Comparison of ENCODE assay signal across 18 mouse cellular contexts in genomic region chr14:60689768-60690167, GRCm38 (mm10).
"Had no signal": no experiment of that assay in that cellular context is flagged by ENCODE, and none has a peak within 500 bp of the region (broad histone marks: within the 10 kb centered on the region; RNA-seq: fewer than 3 reads in every experiment).

No protein-coding gene starts in this region.

- H3K9me3 ChIP-seq: kidney, embryonic 15.5 days; liver, embryonic 13.5 days; midbrain, embryonic 12.5 days; neural tube, embryonic 13.5 days; stomach, embryonic 15.5 days had no signal

- H3K27me3 ChIP-seq: kidney, embryonic 15.5 days; liver, embryonic 13.5 days; midbrain, embryonic 12.5 days; neural tube, embryonic 13.5 days; stomach, embryonic 15.5 days had no signal

- DNase-seq: kidney, postnatal 10 days; kidney, postnatal 36 days; layer of hippocampus, postnatal 36 days; liver, embryonic 13.5 days; lung, adult 2 months; lung, postnatal 14 days; lung, postnatal 4 days; retina, postnatal 1 day; right cerebral cortex, postnatal 25 days; spleen, adult 18-20 months; thymus, postnatal 25 days had no signal

- H3K9ac ChIP-seq: kidney, embryonic 15.5 days; liver, embryonic 13.5 days; midbrain, embryonic 12.5 days; neural tube, embryonic 13.5 days; stomach, embryonic 15.5 days had no signal

- H3K4me2 ChIP-seq: kidney, embryonic 15.5 days; liver, embryonic 13.5 days; midbrain, embryonic 12.5 days; neural tube, embryonic 13.5 days; stomach, embryonic 15.5 days had no signal

- ATAC-seq: midbrain, embryonic 16.5 days had no signal

- H3K27ac ChIP-seq: kidney, embryonic 15.5 days; left cerebral cortex, adult 2 months; liver, embryonic 13.5 days; neural tube, embryonic 13.5 days; stomach, embryonic 15.5 days had no signal

- H3K4me3 ChIP-seq: kidney, embryonic 15.5 days; left cerebral cortex, adult 2 months; liver, embryonic 13.5 days; midbrain, embryonic 12.5 days; myocyte; neural tube, embryonic 13.5 days; stomach, embryonic 15.5 days had no signal

- H3K36me3 ChIP-seq: neural tube, embryonic 13.5 days; stomach, embryonic 15.5 days had no signal
